Mouse (Mus musculus) splenic B cell, adult 2 months (primary cell): ENCODE data around the gene Gm10272.
"Not testable (repeated sequence)": the region's sequence is repeated elsewhere in the genome, so short reads cannot be mapped to it uniquely, and the experiment has no call there.

Experiments used
- DNase-seq: peaks from one replicate; pipeline ENCODE4 v3.0.0-alpha.2; 2011; ENCODE audit warnings: low read depth, low spot score
- H3K27me3 ChIP-seq: 2 replicates; pipeline ENCODE4 v1.6.1; 2012; ENCODE audit warnings: mild to moderate bottlenecking, low read length, moderate library complexity, mixed read lengths; ENCODE audit not compliant: control insufficient read depth, poor library complexity, insufficient read depth, severe bottlenecking
- H3K36me3 ChIP-seq: 2 replicates; pipeline ENCODE4 v1.6.1; 2012; ENCODE audit warnings: mild to moderate bottlenecking, low read length, moderate library complexity, mixed read lengths; ENCODE audit not compliant: control insufficient read depth, poor library complexity, insufficient read depth, severe bottlenecking

The Gm10272 gene

DNA sequence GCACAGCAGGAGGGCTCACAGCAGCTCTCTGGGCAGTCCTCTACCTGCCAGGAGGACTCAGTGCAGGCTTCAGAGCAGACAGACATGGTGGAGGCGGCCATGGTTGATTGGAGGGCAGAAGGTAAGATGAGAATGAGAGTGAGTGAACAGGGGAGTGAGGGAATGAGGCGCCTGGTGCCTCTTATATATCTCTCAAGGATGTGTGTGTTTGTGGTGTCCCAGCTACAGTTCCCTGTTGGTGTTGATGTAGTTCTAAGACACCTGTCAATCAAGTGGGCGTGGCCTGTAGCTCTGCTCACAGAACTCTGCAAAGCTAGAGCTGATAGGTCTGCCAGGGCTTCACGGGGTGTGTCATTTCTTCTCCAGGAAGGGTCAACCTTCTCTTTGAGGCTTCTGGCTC is 9.3 kb upstream of the Gm10272 start, which contains the start of gene Gm9508:
Gene Gm9508, minus strand, starts transcription at position 101 of the 400 bp plus-strand sequence.
- Histone ChIP-seq H3K27me3 (no peaks in the 10 kb centered on the region), H3K36me3 (no peaks in the 10 kb centered on the region)
- DNase-seq, result no peak

DNA sequence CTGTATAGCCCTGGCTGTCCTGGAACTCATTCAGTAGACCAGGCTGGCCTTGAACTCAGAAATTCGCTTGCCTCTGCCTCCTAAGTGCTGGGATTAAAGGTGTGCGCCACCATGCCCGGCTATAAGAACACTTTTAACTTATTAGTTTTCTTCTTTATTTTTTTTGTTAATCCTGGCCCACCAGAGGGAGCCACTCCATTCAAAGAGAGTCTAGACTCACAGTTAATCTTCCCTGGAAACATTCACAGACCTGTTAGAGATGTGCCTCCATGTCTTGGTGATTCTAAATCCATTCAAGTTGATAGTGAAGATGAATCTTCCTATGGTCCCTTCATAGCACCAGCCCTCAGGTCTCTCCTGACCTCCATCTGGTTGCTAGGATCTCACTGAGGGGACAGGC is 3.4 kb downstream of the Gm10272 start:
- no peaks in the 10 kb centered on the region for H3K27me3 ChIP-seq

DNA sequence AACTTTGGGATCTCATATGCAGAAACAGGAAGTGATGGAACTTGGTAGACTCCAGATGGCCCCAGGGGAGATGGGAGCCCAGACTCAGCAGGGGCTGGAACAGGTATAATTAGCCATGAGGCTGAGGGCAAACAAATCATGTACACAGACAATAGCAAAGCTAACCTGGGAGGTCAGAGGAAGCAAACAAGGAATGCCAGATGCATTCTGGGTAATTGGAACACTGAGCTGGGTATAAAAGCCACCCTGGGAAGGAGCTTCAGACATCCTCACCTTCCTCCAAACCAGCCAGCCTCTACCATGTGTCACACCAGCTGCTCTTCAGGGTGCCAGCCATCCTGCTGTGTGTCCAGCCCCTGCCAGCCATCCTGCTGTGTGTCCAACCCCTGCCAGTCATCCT is 4.7 kb downstream of the Gm10272 start, which contains the start of gene Gm10024:
Gene Gm10024, plus strand, starts transcription at position 301 of the 400 bp plus-strand sequence.
- not testable (repeated sequence) for DNase-seq, H3K36me3 ChIP-seq, H3K27me3 ChIP-seq

More for the DNA sequence above, 3.4 kb downstream of the Gm10272 start:
- no peaks in the 10 kb centered on the region for H3K36me3 ChIP-seq
- DNase-seq, result no peak

DNA sequence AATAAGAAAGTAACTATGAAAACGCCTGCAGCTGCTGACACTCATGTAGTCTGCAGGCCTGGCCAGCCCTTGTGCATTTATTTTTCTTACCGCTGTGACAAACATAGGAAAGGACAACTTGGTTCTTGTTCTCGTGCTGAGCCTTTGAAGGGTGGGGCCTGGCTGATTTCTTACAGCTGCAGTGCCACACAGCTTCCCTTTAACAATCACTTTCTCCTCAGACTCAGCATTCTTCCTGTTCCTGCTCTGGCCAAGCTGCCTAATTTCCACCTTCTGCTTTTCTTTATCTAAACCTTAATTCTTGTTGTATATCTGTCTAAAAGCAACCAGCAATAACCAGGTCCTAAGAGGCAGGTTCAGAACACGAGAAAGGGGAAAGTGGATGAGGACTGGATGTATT is 7.3 kb downstream of the Gm10272 start:
- Histone ChIP-seq H3K27me3 (no peaks in the 10 kb centered on the region), H3K36me3 (no peaks in the 10 kb centered on the region)
- no peak for DNase-seq

DNA sequence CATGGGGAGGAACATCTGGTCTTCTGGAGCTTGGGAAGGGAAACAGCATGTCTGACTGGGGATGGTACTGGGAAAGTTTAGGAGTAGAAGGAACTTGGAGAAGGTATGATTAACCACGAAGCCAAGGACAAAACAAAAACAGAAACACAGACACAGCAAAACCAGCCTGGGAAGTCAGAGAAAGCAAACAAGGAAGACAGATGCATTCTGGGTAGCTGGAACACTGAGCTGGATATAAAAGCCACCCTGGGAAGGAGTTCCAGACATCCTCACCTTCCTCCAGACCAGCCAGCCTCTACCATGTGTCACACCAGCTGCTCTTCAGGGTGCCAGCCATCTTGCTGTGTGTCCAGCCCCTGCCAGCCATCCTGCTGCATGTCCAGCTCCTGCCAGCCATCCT is 9.1 kb downstream of the Gm10272 start, which contains the start of gene Gm10142:
Gene Gm10142, plus strand, starts transcription at position 301 of the 400 bp plus-strand sequence.
- no peaks in the 10 kb centered on the region for H3K36me3 ChIP-seq
- H3K27me3 ChIP-seq, result no peaks in the 10 kb centered on the region
- DNase-seq, result no peak

DNA sequence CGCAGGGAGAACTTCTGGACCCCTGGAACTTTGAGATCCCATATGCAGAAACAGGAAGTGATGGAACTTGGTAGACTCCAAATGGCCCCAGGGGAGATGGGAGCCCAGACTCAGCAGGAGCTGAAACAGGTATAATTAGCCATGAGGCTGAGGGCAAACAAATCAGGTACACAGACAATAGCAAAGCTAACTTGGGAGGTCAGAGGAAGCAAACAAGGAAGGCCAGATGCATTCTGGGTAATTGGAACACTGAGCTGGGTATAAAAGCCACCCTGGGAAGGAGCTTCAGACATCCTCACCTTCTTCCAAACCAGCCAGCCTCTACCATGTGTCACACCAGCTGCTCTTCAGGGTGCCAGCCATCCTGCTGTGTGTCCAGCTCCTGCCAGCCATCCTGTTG is 13.9 kb downstream of the Gm10272 start, which contains the start of gene Krtap12-1:
Gene Krtap12-1, plus strand, starts transcription at position 301 of the 400 bp plus-strand sequence.
- not testable (repeated sequence) for H3K36me3 ChIP-seq, H3K27me3 ChIP-seq, DNase-seq

DNA sequence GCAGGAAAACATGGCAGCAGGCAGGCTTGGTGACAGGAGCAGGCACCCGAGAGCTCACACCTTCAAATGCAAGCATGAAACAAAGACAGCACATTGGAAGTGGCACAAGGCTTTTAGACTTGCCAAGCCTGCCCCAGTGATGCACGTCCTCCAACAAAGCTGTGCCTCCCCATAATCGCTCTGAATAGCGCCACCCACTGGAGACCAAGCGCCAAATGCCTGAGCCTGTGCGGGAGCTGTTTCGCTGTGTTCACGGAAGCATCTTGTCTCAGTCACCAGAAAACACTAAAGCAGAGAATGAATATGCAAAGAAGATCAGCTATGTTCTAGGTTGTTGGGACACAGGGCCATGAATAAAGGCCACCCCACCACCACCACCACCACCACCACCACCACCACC is 18.4 kb downstream of the Gm10272 start:
- Histone ChIP-seq H3K27me3 (no peaks in the 10 kb centered on the region), H3K36me3 (no peaks in the 10 kb centered on the region)
- DNase-seq, result no peak

DNA sequence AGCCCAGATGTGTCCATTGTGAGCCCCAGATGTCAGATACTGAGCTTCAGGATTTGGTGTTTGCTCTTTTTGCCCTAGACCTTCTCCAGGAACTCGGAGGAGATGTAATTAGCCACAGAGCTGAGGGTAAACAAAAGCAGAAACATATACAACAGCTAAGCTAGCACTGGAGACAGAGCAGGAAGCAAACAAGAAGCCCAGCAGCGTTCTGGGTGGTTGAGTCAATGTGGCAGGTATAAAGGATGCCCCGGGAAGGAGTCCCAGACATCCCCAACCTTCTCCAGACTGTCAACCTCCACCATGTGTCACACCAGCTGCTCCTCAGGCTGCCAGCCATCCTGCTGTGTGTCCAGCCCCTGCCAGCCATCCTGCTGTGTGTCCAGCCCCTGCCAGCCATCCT is 19.8 kb downstream of the Gm10272 start, which contains the start of gene Gm10100:
Gene Gm10100, plus strand, starts transcription at position 301 of the 400 bp plus-strand sequence.
- no peak for DNase-seq
- no peaks in the 10 kb centered on the region for H3K27me3 ChIP-seq
- H3K36me3 ChIP-seq, result no peaks in the 10 kb centered on the region

DNA sequence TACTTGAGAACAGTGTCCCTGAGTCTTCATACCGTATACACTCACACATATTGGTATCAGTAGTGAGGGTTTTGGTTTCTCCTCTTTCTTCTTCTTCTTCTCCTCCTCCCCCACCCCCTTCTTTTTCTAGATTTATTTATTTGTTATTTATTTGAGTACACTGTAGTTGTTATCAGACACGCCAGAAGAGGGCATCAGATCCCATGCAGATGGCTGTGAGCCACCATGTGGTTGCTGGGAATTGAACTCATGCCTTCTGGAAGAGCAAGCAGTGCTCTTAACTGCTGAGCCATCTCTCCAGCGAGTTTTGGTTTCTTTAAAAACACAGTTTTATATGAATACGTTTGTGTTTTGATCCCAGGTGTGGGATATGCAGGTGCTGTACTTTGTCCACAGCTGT is 21.9 kb downstream of the Gm10272 start:
- no peak for DNase-seq
- Histone ChIP-seq H3K27me3 (no peaks in the 10 kb centered on the region), H3K36me3 (no peaks in the 10 kb centered on the region)

DNA sequence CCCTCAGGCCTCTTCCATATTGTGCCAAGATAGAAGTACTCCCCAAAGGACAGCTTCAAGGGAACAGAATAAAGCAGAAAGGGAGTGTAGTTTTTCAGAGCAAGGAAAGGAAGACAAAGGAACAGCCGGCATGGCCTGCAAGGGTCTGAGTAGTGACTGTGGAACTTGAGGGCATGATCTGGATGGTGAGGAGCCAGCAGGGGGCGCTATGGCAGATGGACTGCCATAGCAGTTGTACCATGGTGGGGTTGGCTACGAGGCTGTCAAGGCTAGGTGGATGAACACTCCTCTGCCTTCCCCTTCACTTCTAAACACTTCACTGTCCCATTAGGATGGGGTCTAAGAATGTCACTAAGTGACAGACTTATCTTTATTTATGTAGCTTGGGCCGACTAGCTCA is 22.8 kb downstream of the Gm10272 start:
- DNase-seq, result peak; percentile 26
- no peaks in the 10 kb centered on the region for H3K27me3 ChIP-seq

DNA sequence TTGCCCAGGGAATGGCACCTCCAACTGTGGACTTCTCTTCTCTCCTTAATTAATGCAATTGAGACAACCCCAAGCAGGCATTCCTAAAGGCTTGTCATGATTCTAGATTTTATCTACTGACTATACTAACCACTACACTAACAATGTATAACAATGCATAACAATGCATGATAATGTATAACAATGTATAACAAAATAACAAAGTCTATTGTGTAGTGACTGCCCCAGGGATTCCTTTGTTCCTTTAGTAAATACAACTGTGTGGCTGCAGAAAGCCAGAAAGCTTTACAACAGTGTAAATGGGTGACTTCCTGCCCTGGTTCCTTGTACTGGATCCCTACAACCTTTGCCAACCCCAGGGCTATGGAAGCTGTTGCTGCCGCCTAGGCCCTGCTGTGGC is 29.5 kb downstream of the Gm10272 start:
- Histone ChIP-seq H3K27me3 (no peaks in the 10 kb centered on the region), H3K36me3 (no peaks in the 10 kb centered on the region)
- DNase-seq, result no peak

More for the DNA sequence above, 22.8 kb downstream of the Gm10272 start:
- H3K36me3 ChIP-seq, result no peaks in the 10 kb centered on the region

DNA sequence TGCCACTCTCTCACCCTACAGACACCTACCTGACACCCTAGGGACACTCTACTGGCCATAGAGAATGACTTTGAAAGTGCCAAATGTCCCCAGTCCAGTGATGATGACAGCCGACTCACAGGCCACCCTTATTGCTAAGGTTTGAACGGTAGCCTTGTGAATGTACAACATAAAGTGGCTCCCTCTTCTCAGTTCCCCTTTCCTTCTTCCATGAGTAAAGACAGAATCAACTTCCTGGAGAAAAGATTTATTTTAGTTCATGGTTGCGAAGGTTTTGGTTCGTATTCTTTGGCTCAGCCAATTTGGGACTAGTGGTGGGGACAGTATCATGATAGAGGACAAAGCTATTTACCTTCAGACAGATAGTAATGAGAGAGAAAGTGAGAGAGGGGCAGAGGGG is 32.5 kb downstream of the Gm10272 start:
- no peak for DNase-seq
- no peaks in the 10 kb centered on the region for H3K36me3 ChIP-seq
- H3K27me3 ChIP-seq, result no peaks in the 10 kb centered on the region

DNA sequence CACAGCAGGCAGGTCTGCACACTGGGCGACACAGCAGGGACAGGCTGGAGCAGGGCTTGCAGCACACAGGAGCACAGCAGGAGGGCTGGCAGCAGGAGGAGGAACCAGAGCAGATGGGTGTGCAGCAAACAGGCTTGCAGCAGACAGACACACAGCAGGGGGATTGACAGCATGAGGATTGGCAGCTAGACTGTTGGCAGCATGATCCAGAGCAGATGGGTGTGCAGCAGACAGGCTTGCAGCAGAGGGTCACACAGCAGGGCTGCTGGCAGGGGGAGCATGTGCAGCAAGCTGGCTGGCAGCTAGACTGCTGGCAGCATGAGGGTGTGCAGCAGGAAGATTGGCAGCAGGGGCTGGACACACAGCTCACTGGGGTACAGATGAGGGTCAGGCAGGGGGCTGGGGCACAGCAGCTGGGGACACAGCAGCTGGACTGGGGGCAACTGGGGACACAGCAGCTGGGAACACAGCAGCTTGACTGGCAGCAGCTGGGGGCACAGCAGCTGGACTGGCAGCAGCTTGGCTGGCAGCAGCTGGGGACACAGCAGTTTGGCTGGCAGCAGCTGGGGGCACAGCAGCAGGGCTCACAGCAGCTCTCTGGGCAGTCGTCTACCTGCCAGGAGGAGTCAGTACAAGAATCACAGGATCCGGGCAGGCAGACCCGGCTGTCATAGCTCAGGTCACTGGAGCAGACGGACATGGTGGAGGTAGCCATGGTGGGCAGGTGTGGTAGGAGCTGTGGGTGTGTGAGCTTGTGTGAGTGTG is 35.7 kb downstream of the Gm10272 start, which contains the start of gene Gm18596:
Gene Gm18596, minus strand, starts transcription at position 715 of the 765 bp plus-strand sequence.
- H3K27me3 ChIP-seq, H3K36me3 ChIP-seq, DNase-seq: not testable (repeated sequence)

DNA sequence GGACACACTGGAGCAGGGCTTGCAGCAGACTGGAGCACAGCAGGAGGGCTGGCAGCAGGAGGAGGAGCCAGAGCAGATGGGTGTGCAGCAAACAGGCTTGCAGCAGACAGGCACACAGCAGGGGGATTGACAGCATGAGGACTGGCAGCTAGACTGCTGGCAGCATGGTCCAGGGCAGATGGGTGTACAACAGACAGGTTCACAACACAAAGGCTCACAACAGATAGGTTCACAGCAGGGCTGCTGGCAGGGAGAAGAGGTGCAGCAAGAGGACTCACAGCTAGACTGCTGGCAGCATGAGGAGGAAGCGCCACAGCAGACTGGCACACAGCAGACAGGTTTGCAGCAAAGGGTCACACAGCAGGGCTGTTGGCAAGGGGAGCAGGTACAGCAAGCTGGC is 44.3 kb downstream of the Gm10272 start:
- not testable (repeated sequence) for H3K36me3 ChIP-seq, H3K27me3 ChIP-seq, DNase-seq

DNA sequence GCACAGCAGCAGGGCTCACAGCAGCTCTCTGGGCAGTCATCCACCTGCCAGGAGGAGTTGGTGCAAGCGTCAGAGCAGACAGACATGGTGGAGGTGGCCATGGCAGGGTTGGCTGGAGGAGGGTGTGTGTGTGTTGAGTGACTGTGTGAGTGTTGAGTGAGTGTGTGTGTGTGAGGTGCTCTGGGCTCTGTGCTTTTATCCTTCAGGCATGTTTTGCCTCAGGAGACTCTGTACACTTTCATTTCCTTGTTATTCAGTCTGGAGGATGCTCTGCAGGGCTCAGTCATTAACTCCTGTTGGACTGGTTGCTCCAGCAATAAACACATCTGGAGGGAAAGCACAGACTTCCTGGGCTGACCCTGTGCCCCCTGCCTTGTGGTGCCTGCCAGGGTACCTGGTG is 44.8 kb downstream of the Gm10272 start, which contains the start of gene Gm9736:
Gene Gm9736, minus strand, starts transcription at position 101 of the 400 bp plus-strand sequence.
- DNase-seq, H3K27me3 ChIP-seq, H3K36me3 ChIP-seq: not testable (repeated sequence)
